Mouse (Mus musculus) liver, embryonic 14.5 days (tissue): Measurements from ENCODE around the gene Zdhhc16. TPM values are rescaled to one million over a fixed set of nuclear protein-coding genes. Genes with fewer than 3 reads are reported as not detected.

Experiments
- ATAC-seq: fragments of 200-750 bp; cut with Nextera tagmentation; 2 replicates; pipeline ENCODE4 v1.8.0; 2017; ENCODE audit warnings: moderate number of reproducible peaks, mild to moderate bottlenecking, moderate library complexity; ENCODE audit not compliant: insufficient read depth
- DNase-seq, 3 experiments: peaks; one replicate each; pipeline ENCODE4 v3.0.0-alpha.2; 2012 to 2013; ENCODE audit warnings: low read depth in 3 of 3, low spot score in 3 of 3
- H3K27ac ChIP-seq: fragments of 300-500 bp; sonication (generic); 2 replicates; pipeline ENCODE4 v1.5.1; 2014; ENCODE audit warnings: moderate library complexity, mild to moderate bottlenecking, control low read depth, inconsistent platforms
- H3K27me3 ChIP-seq: fragments of 300-500 bp; sonication (generic); 2 replicates; pipeline ENCODE4 v1.6.1; 2014; ENCODE audit warnings: mild to moderate bottlenecking, low read length, moderate library complexity; ENCODE audit not compliant: control insufficient read depth, insufficient read depth
- H3K36me3 ChIP-seq: fragments of 300-500 bp; sonication (generic); replicated peaks from 2 replicates; pipeline ENCODE4 v1.6.1; 2014; ENCODE audit warnings: low read depth; ENCODE audit not compliant: control insufficient read depth, insufficient read depth
- H3K4me1 ChIP-seq, 2 experiments: fragments of 200-500 bp in 1 of 2; fragments of 300-500 bp in 1 of 2; sonication (generic) in 1 of 2; replicated peaks; 2 replicates each; pipeline ENCODE4 v1.6.1; 2012 to 2014; ENCODE audit warnings: antibody characterized with exemption in 1 of 2, inconsistent platforms in 1 of 2, low read length in 1 of 2; ENCODE audit not compliant: control insufficient read depth in 2 of 2, insufficient read depth in 2 of 2
- H3K4me2 ChIP-seq: fragments of 300-500 bp; sonication (generic); 2 replicates; pipeline ENCODE4 v1.6.1; 2014; ENCODE audit warnings: low read depth, mild to moderate bottlenecking, control low read depth, moderate library complexity
- H3K4me3 ChIP-seq, 2 experiments: fragments of 200-500 bp in 1 of 2; fragments of 300-500 bp in 1 of 2; sonication (generic) in 1 of 2; 2 replicates each; pipeline ENCODE4 v1.5.1; 2012 to 2014; ENCODE audit warnings: low read depth in 2 of 2, low read length in 2 of 2, mild to moderate bottlenecking in 2 of 2, control low read depth in 1 of 2, inconsistent platforms in 1 of 2, moderate library complexity in 1 of 2; ENCODE audit not compliant: insufficient read depth in 1 of 2
- H3K9ac ChIP-seq: fragments of 300-500 bp; sonication (generic); replicated peaks from 2 replicates; pipeline ENCODE4 v1.6.1; 2014; ENCODE audit warnings: mild to moderate bottlenecking, control low read depth, moderate library complexity
- H3K9me3 ChIP-seq: fragments of 300-500 bp; sonication (generic); 2 replicates; pipeline ENCODE4 v1.6.1; 2016; ENCODE audit warnings: low read length, mixed read lengths; ENCODE audit not compliant: control insufficient read depth
- CTCF ChIP-seq: IDR thresholded peaks from 2 replicates; pipeline ENCODE4 v1.5.1; 2016; ENCODE audit warnings: antibody characterized with exemption, low read depth, control low read depth
- EP300 ChIP-seq: IDR thresholded peaks from 2 replicates; pipeline ENCODE4 v1.6.1; 2016; ENCODE audit warnings: antibody characterized with exemption, low read depth
- WGBS: fragments of 180-500 bp; shearing (Covaris S2); extraction: QIAGEN DNeasy Blood & Tissue Kit; methylation state at CpG from one replicate; pipeline ENCODE4 v1.1.7; 2014; ENCODE audit not compliant: insufficient replicate concordance; 5-methylcytosine and 5-hydroxymethylcytosine counted together
- polyA plus RNA-seq, 2 experiments: library from polyadenylated mRNA; depleted of rRNA in 1 of 2; stranded (reverse) in 1 of 2; unstranded in 1 of 2; fragments of >200 nt; fragmentation: Nextera tagmentation in 1 of 2; extraction: Ambion mirVana in 1 of 2; gene quantifications; 2 replicates each; pipeline versions ENCODE4 v1.2.1 to v1.2.3; 2012 to 2014

The Zdhhc16 gene
- polyA plus RNA-seq, 2 experiments: 25.6 to 25.9 TPM

GRCm38 (mm10) chr19:41895460-41896318 is 37.6 kb upstream of the Zdhhc16 start, which contains the start of gene Rrp12:
TSS of gene Rrp12 (minus strand) at chr19:41896173.
- ATAC-seq (peak; percentile 85), DNase-seq (peak; percentile 86 to 91 (median 88))
- peak; percentile 5; the same call in 1 of the 2 replicates for TF ChIP-seq EP300
- TF ChIP-seq CTCF: no peak
- no peaks in the 10 kb centered on the region for H3K9me3 ChIP-seq
- peaks cover 2% of the 10 kb centered on the region for H3K36me3 ChIP-seq
- WGBS: under 1% methylated on average over 46 of the region's 46 CpGs
- H3K27ac ChIP-seq: peak within 1 kb of the TSS; percentile 53
- H3K27me3 ChIP-seq: no peaks in the 10 kb centered on the region
- peak within 1 kb of the TSS; percentile 80 for H3K4me2 ChIP-seq
- peak within 1 kb of the TSS; percentile 83 to 92 for H3K4me3 ChIP-seq
- H3K9ac ChIP-seq: peak within 1 kb of the TSS; percentile 63
- peaks cover 5 to 17% of the 10 kb centered on the region in 2 experiments; a peak in 3 of 4 replicates for H3K4me1 ChIP-seq

- 22% methylated on average over 18 of the region's 18 CpGs for WGBS
- H3K9me3 ChIP-seq: no peaks in the 10 kb centered on the region
- no peak; the same call in 1 of the 2 replicates for ATAC-seq
- TF ChIP-seq EP300 (no peak), CTCF (no peak)
- peaks cover 5 to 19% of the 10 kb centered on the region in 2 experiments; a peak in 3 of 4 replicates for H3K4me1 ChIP-seq
- H3K9ac ChIP-seq: peak overlapping the region; percentile 63
- no peaks in the 10 kb centered on the region for H3K27me3 ChIP-seq
- H3K36me3 ChIP-seq: peaks cover 2% of the 10 kb centered on the region
- peak overlapping the region; percentile 80 for H3K4me2 ChIP-seq
- no peak overlapping the region for H3K27ac ChIP-seq
- peak overlapping the region; percentile 83 to 92 for H3K4me3 ChIP-seq
- DNase-seq: no peak
Observed at GRCm38 (mm10) chr19:41896319-41896711, 37.0 kb upstream of the Zdhhc16 start.

GRCm38 (mm10) chr19:41898860-41899259 is 34.4 kb upstream of the Zdhhc16 start:
- no peak for ATAC-seq
- Histone ChIP-seq H3K9ac (no peak overlapping the region), H3K4me3 (no peak overlapping the region), H3K4me1 (peaks cover 5 to 23% of the 10 kb centered on the region in 2 experiments), H3K36me3 (no peaks in the 10 kb centered on the region), H3K27ac (no peak overlapping the region), H3K27me3 (no peaks in the 10 kb centered on the region), H3K4me2 (no peak overlapping the region), H3K9me3 (no peaks in the 10 kb centered on the region)
- no peak for TF ChIP-seq EP300
- TF ChIP-seq CTCF: peak; percentile 80
- peak in 1 of 3 experiments; percentile 49 for DNase-seq
- 42% methylated on average over 4 of the region's 4 CpGs for WGBS

GRCm38 (mm10) chr19:41900495-41901090 is 32.7 kb upstream of the Zdhhc16 start:
- Histone ChIP-seq H3K4me1 (peaks cover 6 to 18% of the 10 kb centered on the region in 2 experiments), H3K27ac (no peak overlapping the region), H3K4me2 (no peak overlapping the region), H3K36me3 (no peaks in the 10 kb centered on the region), H3K27me3 (no peaks in the 10 kb centered on the region), H3K9ac (no peak overlapping the region), H3K9me3 (no peaks in the 10 kb centered on the region), H3K4me3 (no peak overlapping the region)
- DNase-seq: no peak
- 23% methylated on average over 8 of the region's 8 CpGs for WGBS
- no peak for ATAC-seq
- TF ChIP-seq EP300 (no peak), CTCF (no peak)

- 50% methylated on average over 2 of the region's 2 CpGs for WGBS
- no peak overlapping the region for H3K27ac ChIP-seq
- TF ChIP-seq EP300 (no peak), CTCF (no peak)
- no peaks in the 10 kb centered on the region for H3K36me3 ChIP-seq
- no peak overlapping the region for H3K4me2 ChIP-seq
- no peak overlapping the region for H3K9ac ChIP-seq
- H3K27me3 ChIP-seq: no peaks in the 10 kb centered on the region
- H3K4me1 ChIP-seq: peaks cover 14 to 29% of the 10 kb centered on the region in 2 experiments
- no peak overlapping the region for H3K4me3 ChIP-seq
- no peak for DNase-seq
- ATAC-seq: no peak
- H3K9me3 ChIP-seq: no peaks in the 10 kb centered on the region
Observed at GRCm38 (mm10) chr19:41901696-41902095, 31.6 kb upstream of the Zdhhc16 start.
